Mouse (Mus musculus): ENCODE measurements at regions not wholly inside any gene's neighbourhood (a gene's known extent, or its start where the extent isn't known, plus 50 kb on each side); places are given as distances from the start of the nearest gene placed in this dataset.

GRCm38 (mm10) chr3:19410938-19411515, 217.4 kb downstream of the 1700064H15Rik start:
- Histone ChIP-seq H3K9ac (ENCODE audit: control insufficient read depth, low read depth, low read length, poor library complexity, severe bottlenecking) (no peak overlapping the region), H3K4me1 (ENCODE audit: control insufficient read depth in 1 of 2, insufficient read depth in 2 of 2, low read length in 2 of 2) (no peaks in the 10 kb centered on the region), H3K36me3 (ENCODE audit: control insufficient read depth in 1 of 2, insufficient read depth in 2 of 2, low read length in 2 of 2) (no peaks in the 10 kb centered on the region), H3K27me3 (ENCODE audit: control insufficient read depth in 1 of 2, insufficient read depth in 2 of 2, low read length in 2 of 2) (no peaks in the 10 kb centered on the region; a peak in 1 of 4 replicates), H3K79me2 (ENCODE audit: control insufficient read depth, insufficient read depth, low read length, poor library complexity) (no peaks in the 10 kb centered on the region), H3K4me3 (ENCODE audit: control insufficient read depth in 1 of 2, insufficient read depth in 1 of 2, low read depth in 2 of 2, low read length in 2 of 2) (no peak overlapping the region), H3K27ac (ENCODE audit: control insufficient read depth, low read depth, low read length) (no peak overlapping the region), H3K9me3 (replicated peaks; ENCODE audit: insufficient read depth, low read length) (no peaks in the 10 kb centered on the region)
- DNase-seq (ENCODE audit: low read depth, low spot score) = no peak
- no peak for TF ChIP-seq ZMIZ1 (IDR thresholded peaks at IDR 0.05; ENCODE audit: low read depth, low read length)
- TF ChIP-seq TAL1 (IDR thresholded peaks at IDR 0.05; ENCODE audit: low read length) = no peak
- no peak for TF ChIP-seq CTCF (IDR thresholded peaks at IDR 0.05 in 2 of 3, conservative IDR thresholded peaks at IDR 0.05 in 1 of 3; ENCODE audit: control insufficient read depth in 1 of 3, insufficient read depth in 1 of 3, low read depth in 2 of 3, low read length in 3 of 3, poor library complexity in 1 of 3, severe bottlenecking in 1 of 3)
- no peak for TF ChIP-seq KAT2A (conservative IDR thresholded peaks at IDR 0.05; ENCODE audit: low read depth, low read length)
- no peak for TF ChIP-seq CHD2 (IDR thresholded peaks at IDR 0.05; ENCODE audit: low read length)
- no peak for TF ChIP-seq ZC3H11A (IDR thresholded peaks at IDR 0.05; ENCODE audit: low read depth, low read length)
- TF ChIP-seq TCF12 (IDR thresholded peaks at IDR 0.05; ENCODE audit: low read depth, low read length) = no peak
- no peak for TF ChIP-seq TBP (IDR thresholded peaks at IDR 0.05; ENCODE audit: low read depth, low read length)
- TF ChIP-seq USF1 (IDR thresholded peaks at IDR 0.05; ENCODE audit: low read depth, low read length) = no peak
- no peak for TF ChIP-seq MAX (IDR thresholded peaks at IDR 0.05; ENCODE audit: low read length)
- TF ChIP-seq POLR2AphosphoS2 (IDR thresholded peaks at IDR 0.05; ENCODE audit: low read length) = no peak
- TF ChIP-seq GABPA (IDR thresholded peaks at IDR 0.05; ENCODE audit: low read depth, low read length) = no peak

GRCm38 (mm10) chr3:19408283-19408682, 220.2 kb downstream of the 1700064H15Rik start:
- Histone ChIP-seq H3K79me2 (ENCODE audit: control insufficient read depth, insufficient read depth, low read length, poor library complexity) (no peaks in the 10 kb centered on the region), H3K4me3 (ENCODE audit: control insufficient read depth in 1 of 2, insufficient read depth in 1 of 2, low read depth in 2 of 2, low read length in 2 of 2) (no peak overlapping the region), H3K27me3 (ENCODE audit: control insufficient read depth in 1 of 2, insufficient read depth in 2 of 2, low read length in 2 of 2) (no peaks in the 10 kb centered on the region; a peak in 1 of 4 replicates), H3K36me3 (ENCODE audit: control insufficient read depth in 1 of 2, insufficient read depth in 2 of 2, low read length in 2 of 2) (no peaks in the 10 kb centered on the region), H3K27ac (ENCODE audit: control insufficient read depth, low read depth, low read length) (no peak overlapping the region), H3K4me1 (ENCODE audit: control insufficient read depth in 1 of 2, insufficient read depth in 2 of 2, low read length in 2 of 2) (no peaks in the 10 kb centered on the region), H3K9me3 (replicated peaks; ENCODE audit: insufficient read depth, low read length) (no peaks in the 10 kb centered on the region), H3K9ac (ENCODE audit: control insufficient read depth, low read depth, low read length, poor library complexity, severe bottlenecking) (no peak overlapping the region)
- TF ChIP-seq HCFC1 (IDR thresholded peaks at IDR 0.05; ENCODE audit: low read depth, low read length) = no peak
- TF ChIP-seq POLR2AphosphoS2 (IDR thresholded peaks at IDR 0.05; ENCODE audit: low read length) = no peak
- TF ChIP-seq CHD1 (IDR thresholded peaks at IDR 0.05; ENCODE audit: low read depth, low read length) = no peak
- no peak for TF ChIP-seq RAD21 (IDR thresholded peaks at IDR 0.05; ENCODE audit: low read depth, low read length)
- TF ChIP-seq RCOR1 (IDR thresholded peaks at IDR 0.05; ENCODE audit: low read depth, low read length) = no peak
- no peak for TF ChIP-seq TCF12 (IDR thresholded peaks at IDR 0.05; ENCODE audit: low read depth, low read length)
- no peak for TF ChIP-seq MYB (IDR thresholded peaks at IDR 0.05; ENCODE audit: low read depth, low read length)
- no peak for TF ChIP-seq GATA1 (IDR thresholded peaks at IDR 0.05; ENCODE audit: low read depth, low read length)
- no peak for TF ChIP-seq CHD2 (IDR thresholded peaks at IDR 0.05; ENCODE audit: low read length)
- TF ChIP-seq KAT2A (conservative IDR thresholded peaks at IDR 0.05; ENCODE audit: low read depth, low read length) = no peak
- no peak for TF ChIP-seq MAZ (IDR thresholded peaks at IDR 0.05; ENCODE audit: low read depth, low read length)
- TF ChIP-seq TAL1 (IDR thresholded peaks at IDR 0.05; ENCODE audit: low read length) = no peak
- DNase-seq (ENCODE audit: low read depth, low spot score) = no peak
